Mouse (Mus musculus) frontal cortex, postnatal 36 days (tissue): ENCODE measurements around the gene Sppl2b.
A peak's percentile ranks its signal among the peaks of the same experiment; 100 is the strongest.
"Not testable (repeated sequence)": the region's sequence is repeated elsewhere in the genome, so short reads cannot be mapped to it uniquely, and the experiment has no call there.

Experiments
- DNase-seq, 2 experiments: peaks; one replicate each; pipeline ENCODE4 v3.0.0; 2022; ENCODE audit warnings: low spot score in 2 of 2

Gene Sppl2b

GRCm38 (mm10) chr10:80823847-80824643, 31.0 kb upstream of the Sppl2b start:
- no peak for DNase-seq

- DNase-seq: no peak
These were observed 30.2 kb upstream of the Sppl2b start for GRCm38 (mm10) chr10:80824827-80825226.

GRCm38 (mm10) chr10:80826151-80827062, 28.7 kb upstream of the Sppl2b start, which contains the start of gene Oaz1:
Gene Oaz1, plus strand, starts transcription at chr10:80826656.
- peak; percentile 99 to 100 for DNase-seq

- no peak for DNase-seq
These were observed 27.8 kb upstream of the Sppl2b start for GRCm38 (mm10) chr10:80827063-80827869.

GRCm38 (mm10) chr10:80827870-80828420, 27.1 kb upstream of the Sppl2b start:
- DNase-seq: no peak

GRCm38 (mm10) chr10:80828587-80828986, 26.5 kb upstream of the Sppl2b start:
- DNase-seq: not testable (repeated sequence)

GRCm38 (mm10) chr10:80829359-80830278, 25.5 kb upstream of the Sppl2b start:
- DNase-seq: no peak

- no peak for DNase-seq
These were observed 23.9 kb upstream of the Sppl2b start for GRCm38 (mm10) chr10:80831136-80831535.

- no peak for DNase-seq
These were observed 22.3 kb upstream of the Sppl2b start for GRCm38 (mm10) chr10:80832818-80833217.

- DNase-seq: no peak
These were observed 19.5 kb upstream of the Sppl2b start for GRCm38 (mm10) chr10:80835617-80836016.

- no peak for DNase-seq
These were observed 18.1 kb upstream of the Sppl2b start for GRCm38 (mm10) chr10:80836949-80837379.

- DNase-seq: no peak
These were observed 17.2 kb upstream of the Sppl2b start for GRCm38 (mm10) chr10:80837827-80838226.

GRCm38 (mm10) chr10:80838346-80838912, 16.6 kb upstream of the Sppl2b start:
- DNase-seq: no peak

GRCm38 (mm10) chr10:80839848-80840247, 15.2 kb upstream of the Sppl2b start:
- no peak for DNase-seq

GRCm38 (mm10) chr10:80841685-80842084, 13.4 kb upstream of the Sppl2b start:
- DNase-seq: no peak

GRCm38 (mm10) chr10:80842334-80842733, 12.7 kb upstream of the Sppl2b start:
- peak; percentile 56 to 59 for DNase-seq

GRCm38 (mm10) chr10:80843087-80843930, 11.8 kb upstream of the Sppl2b start:
- no peak for DNase-seq

- peak; percentile 54 to 57 for DNase-seq
These were observed 11.0 kb upstream of the Sppl2b start, which contains the start of gene Lingo3 for GRCm38 (mm10) chr10:80843931-80844547. Gene Lingo3, minus strand, starts transcription at chr10:80844039.
